Mouse (Mus musculus): ENCODE measurements around the gene Ric1.
"Not testable (repeated sequence)": the region's sequence is repeated elsewhere in the genome, so short reads cannot be mapped to it uniquely, and the experiment has no call there.

The Ric1 gene

DNA sequence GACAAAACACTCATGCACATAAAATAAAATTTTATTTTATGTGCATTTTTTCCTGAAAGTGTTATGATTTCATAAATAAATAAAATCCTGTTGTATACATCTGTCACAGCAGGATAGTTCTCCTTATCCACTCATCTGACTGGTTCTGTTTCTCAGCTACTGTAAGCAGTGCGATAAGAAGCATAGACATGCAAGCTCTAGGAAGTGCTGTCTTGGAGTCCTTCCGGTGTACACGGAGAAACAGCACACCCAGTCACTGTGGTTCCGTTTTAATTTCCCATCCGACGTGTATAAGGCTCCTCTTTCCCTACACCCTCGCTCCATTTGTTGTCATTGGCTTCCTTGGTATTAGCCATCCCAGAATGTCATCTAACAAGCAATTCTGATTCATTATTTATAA lies 24.2 kb upstream of the Ric1 start:
- DNase-seq (ENCODE audit: low spot score in 2 of 2): no peak

DNA sequence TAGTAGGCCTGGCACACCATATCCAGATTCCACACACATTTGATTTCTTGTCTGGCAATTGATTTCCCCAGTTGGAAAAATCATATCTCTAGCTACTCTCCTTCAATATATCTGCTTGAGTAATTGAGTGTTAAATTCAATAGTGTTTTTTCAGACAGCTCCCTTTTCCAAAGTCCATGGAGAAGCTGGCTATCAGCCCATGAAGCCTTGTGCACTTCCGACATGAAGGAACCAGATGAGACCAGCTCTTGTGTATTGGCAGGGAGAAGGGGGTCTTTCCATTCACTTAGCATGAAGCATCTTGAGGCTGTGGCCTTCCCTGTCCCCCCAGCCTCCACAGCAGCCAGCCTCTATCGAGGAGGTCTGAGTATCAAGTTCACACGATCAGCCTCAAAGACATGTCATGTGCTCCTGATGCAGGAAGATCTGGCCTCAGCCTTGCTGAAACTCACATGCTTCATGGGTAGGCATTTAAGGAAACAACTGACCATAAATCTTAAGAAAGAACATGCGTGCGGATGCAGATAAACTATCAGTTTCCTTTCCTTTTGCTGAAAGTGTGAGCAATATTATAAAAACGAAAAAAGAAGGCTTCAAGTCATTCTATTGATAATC lies 23.1 kb upstream of the Ric1 start:
- no peak for DNase-seq (ENCODE audit: low spot score in 2 of 2)

DNA sequence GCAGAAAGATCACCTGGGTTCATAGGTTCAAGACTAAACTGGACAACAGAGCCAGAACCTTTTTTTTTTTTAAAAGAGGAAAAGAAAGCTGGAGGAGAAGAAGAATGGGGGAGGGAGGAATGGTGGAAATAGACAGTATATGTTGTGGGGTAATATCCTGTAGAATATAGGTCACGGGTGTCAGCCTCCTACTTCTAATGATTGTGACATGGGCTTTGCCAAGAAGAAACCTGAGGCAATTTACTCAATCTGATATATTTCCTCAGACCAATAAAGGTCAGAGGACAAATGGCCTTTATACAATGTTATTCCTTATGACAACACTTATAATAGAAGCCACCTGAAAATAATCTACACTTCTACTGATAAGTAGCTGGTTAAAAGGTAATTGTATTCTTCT lies 21.7 kb upstream of the Ric1 start:
- no peak for DNase-seq (ENCODE audit: low spot score in 2 of 2)

DNA sequence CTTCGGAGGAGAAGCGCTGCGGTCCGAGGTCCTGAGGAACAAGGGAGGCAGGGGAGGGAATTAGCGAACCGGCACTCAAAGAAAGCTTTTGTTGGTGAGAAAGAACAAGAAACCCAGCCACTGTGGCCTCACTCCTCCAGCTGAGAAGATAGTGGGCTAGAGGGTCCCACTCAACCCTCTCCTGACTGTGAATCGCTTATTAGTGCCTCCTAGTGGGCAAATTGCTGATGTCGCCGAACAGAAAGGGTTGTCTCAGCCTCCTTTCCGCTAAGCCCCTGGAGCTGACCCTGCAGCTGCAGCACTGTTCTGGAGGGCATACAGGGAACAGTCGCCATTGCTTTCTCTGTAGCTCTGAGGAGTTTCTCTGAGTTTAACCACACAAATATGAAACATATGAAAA lies 21.0 kb upstream of the Ric1 start:
- no peak for DNase-seq (ENCODE audit: low spot score in 2 of 2)

DNA sequence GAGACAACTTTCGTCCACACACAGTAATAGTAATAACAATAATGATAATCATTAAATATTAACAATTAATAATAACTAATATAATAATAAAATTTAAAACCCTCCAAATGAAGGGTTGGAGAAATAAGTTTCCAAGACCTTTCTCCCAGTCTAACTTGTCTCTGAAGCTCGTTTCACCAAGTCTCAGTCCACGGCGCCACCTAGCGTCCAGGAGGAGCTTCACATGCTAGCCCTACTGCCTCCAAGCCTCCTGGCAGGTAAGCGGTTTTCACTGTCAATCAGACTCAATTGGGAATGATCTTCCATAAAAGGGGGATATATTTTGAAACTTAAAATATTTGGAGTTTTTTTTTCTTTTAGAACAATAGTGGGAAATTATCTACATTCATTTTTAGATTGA lies 20.6 kb upstream of the Ric1 start:
- peak; percentile 80 to 87 for DNase-seq (ENCODE audit: low spot score in 2 of 2)

DNA sequence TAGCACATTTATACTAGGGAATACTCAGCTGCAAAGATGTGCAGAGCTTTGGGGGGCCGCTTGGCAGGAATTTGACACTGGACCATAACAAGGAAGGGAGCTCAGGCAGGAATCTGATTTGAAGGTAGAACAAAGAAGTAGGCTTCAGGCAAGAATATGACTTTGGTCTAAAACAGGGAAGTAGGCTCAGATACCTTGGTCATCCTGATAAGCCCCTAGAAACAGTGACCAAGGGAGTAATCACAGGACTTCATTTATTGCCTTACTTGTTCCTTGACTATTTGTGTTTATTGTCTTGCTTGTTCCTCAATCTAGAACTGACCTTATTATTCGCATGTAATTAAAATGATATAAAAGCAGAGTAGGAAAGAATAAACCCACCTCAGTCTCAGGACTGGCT lies 18.0 kb upstream of the Ric1 start:
- no peak for DNase-seq (ENCODE audit: low spot score in 2 of 2)

DNA sequence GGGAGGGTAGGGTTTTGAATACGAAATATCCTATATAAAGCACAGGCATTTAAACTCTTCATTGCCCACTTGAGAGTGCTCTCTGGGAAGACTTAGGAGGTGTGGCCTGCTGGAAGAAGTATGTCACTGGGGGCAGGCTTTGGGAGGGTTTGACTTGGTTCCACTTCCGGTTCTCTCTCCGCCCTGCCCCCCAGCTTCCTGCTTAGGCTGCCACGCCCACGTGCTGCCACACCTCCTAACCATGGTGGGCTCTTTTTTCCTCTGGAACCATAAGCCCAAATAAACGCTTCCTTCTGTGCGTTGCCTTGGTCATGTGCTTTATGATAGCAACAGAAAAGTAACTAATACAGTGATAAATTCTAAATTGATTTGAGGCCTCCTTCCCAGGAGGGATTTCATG lies 16.5 kb upstream of the Ric1 start:
- no peak for DNase-seq (ENCODE audit: low spot score in 2 of 2)

DNA sequence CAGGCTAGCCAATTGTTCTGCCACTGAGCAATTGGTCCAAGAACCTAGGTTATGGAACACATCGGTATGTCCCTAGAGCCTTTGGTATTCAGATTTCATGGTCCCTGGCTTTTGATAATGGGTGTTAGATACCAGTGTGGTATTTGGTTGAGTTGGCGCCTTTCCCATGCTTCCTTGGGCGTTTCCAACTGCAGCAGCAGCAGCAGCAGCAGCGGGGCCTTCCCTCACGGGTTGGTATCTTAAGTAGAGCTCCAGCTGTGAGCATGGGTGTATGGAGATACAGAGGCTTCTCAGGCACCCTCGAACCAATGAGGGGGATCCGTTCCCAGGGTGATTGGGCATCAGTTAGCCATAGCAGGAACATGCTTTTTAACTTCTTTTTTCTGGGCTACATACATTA lies 13.9 kb upstream of the Ric1 start:
- peak in 1 of 2 experiments; percentile 21 for DNase-seq (ENCODE audit: low spot score in 2 of 2)

DNA sequence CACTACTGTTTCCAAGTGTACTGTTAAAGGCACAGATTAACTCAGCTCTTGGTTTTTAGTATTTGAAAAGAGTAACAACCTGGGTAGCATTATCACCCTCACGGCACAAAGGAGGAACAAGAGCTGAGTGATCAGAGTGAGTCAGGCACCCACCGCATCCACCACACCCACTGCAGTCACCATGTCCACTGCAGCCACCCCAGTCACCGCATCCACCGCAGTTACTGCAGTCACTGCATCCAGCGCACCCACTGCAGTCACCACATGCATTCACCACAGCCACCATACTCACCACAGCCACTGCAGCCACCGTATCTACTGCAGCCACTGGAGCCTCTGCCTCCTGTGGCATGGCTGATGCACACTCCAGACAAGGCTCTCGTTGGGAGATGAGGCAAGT lies 12.2 kb upstream of the Ric1 start:
- no peak for DNase-seq (ENCODE audit: low spot score in 2 of 2)

DNA sequence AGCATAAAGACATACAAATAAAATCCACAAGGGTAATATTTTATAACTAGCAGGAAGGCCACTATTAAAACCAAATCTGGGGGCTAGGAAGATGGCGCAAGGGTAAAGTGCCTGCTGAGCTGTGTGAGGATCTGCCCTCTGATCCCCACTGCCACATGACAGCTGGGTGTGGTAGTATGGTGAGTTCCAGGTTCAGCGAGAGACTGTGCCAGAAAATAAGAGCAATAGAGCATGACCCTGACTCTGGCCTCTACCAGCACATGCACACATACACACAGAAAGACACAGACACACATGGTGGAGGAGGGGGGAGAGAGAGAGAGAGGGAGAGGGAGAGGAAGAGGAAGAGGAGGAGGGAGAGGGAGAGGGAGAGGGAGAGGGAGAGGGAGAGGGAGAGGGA lies 10.3 kb upstream of the Ric1 start:
- DNase-seq (ENCODE audit: low spot score in 2 of 2): no peak

DNA sequence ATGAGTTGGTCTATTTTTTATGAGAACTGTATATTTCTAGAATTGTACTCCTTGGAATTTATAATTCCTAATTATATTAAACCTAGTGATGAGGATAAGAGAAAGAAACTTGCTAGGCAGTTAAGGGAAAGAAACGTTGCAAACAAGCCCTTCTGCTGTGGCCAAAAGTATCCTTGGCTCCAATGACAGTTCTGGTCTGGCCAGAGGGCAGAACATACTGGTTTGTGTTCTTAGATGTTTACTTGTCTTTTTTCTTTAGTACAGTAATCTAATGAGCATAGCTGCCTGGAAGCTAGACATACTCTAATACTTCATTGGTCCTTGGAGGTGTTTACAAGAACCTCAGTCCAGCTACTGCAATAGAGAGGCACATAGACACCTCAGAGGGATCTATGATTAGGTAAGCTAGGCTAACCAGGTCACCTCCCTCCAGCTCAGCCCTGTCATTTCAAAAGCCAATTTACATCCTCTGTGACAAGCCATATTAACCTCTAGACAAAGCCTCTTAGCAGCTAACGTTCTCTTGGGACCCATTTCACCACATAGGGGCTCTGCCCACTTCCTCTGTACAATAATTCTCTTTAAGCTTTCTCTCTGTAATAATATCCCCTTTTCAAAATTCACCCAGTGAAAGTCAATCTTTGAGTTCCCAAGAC lies 8.8 kb upstream of the Ric1 start:
- no peak for DNase-seq (ENCODE audit: low spot score in 2 of 2)

DNA sequence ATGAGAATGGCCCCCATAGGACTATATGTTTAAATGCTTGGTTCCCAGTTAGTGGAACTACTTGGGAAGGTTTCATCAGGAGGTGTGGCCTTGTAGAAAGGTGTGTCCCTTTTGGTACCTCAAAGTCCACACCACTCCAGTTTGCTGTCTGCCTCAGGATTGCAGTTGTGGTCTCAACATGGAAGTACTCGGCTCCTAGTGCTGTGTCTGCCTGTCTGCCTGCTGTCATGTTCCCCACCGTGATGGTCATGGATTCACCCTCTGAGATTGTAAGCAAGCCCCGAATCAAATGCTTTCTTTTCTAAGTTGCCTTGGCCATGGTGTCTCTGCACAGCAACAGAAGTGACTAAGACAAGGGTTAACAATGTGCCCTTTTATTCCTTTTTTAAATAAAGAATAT lies 8.0 kb upstream of the Ric1 start:
- no peak for DNase-seq (ENCODE audit: low spot score in 2 of 2)

DNA sequence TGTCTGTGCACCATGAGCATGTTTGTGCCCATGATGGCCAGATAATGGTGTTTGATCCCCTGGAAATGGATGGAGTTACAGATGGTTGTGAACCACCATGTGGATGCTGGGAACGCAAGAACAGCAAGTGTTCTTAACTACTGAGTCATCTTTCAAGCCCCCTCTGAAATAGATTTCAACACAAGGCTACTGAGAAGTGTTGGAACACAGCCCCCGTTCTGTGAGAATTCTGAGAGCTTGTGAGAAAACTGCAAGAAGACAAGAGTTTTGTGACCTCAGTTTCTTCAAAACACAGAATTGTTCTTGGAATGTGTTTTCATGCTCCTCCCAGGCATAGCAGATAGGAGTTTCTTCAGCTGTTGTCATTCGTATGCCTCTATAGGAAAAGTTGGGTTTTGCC lies 6.7 kb upstream of the Ric1 start:
- DNase-seq (ENCODE audit: low spot score in 2 of 2): no peak

DNA sequence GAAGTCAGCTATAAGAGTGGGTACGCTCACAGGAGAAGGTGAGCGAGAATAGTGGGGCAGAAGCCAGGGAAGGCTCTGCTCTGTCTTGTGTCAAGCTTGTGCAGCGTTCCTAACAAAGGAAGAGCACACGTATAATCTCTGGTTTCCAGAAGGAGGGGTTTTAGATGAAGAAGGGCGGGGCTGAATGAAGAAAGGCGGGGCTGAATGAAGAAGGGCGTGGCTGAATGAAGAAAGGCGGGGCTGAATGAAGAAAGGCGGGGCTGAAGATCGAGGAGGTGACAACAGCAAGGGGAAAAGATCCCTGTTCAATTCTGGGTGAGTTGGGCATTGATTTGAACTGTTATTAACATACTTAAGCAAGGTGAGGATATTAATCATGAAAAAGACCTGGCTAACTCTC lies 6.1 kb upstream of the Ric1 start:
- no peak for DNase-seq (ENCODE audit: low spot score in 2 of 2)

DNA sequence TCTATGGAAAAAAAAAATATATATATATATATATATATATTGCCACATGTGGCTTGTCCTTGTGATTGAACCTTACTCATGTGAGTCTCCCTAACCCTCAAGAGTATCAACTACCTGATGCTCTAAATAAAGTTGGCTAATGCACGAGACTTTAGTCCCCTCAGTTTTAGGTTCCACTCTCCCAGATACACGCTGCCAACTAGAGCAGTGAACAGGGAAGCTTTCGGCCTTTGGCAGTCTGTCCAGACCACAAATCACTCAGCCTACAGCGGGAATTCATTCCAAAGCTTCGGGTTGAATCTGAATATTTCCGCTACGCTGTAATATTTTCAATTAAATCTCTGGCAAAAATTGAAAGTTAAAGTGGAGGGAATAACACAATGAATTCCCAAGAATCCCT lies 3.7 kb upstream of the Ric1 start:
- no peak for DNase-seq (ENCODE audit: low spot score in 2 of 2)

DNA sequence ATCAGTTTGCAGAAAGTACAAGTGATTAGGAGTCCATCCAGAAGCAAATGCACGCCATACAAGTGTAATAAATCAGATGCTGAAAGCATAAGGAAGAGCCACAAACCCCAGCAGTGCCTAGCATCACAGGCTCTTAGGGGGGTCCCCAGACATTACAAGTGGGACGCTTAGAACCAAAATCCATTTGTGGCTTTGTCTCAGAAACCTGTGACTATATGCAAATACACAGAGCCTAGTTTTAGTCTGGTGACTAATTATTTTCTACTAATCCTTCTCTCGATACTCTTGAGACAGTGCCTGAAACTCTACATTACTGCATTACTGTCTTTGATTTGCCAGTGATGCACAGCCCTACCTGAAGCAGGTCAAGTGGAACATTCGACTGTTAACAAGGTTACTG lies 3.2 kb upstream of the Ric1 start:
- DNase-seq (ENCODE audit: low spot score in 2 of 2): no peak

DNA sequence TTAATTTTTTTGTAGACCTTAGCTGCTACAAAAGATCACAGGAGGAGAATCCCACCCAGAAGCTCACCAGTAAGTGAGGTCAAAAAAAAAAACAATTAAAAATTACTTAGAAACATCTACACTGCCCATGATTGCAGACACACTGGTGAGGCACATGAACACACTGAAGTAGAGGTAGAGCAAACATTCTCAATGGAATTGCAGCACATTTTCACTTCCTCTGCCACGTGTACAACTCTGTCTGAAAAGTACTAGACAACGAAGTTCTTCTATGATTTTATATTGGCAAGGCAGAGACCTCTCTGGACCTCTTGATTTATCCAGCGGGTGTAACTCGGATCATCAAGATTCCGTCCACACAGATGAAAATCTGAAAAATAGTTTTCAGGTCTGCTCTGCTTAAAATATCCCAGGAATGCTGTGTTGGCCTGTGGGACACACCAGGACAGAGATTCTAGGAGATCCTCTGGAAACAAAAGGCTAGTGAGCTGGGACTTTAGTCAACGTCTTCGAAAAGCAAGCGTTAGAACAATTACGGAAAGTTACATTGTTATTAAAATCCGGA lies 1.0 kb upstream of the Ric1 start:
- DNase-seq (ENCODE audit: low spot score in 2 of 2): no peak

DNA sequence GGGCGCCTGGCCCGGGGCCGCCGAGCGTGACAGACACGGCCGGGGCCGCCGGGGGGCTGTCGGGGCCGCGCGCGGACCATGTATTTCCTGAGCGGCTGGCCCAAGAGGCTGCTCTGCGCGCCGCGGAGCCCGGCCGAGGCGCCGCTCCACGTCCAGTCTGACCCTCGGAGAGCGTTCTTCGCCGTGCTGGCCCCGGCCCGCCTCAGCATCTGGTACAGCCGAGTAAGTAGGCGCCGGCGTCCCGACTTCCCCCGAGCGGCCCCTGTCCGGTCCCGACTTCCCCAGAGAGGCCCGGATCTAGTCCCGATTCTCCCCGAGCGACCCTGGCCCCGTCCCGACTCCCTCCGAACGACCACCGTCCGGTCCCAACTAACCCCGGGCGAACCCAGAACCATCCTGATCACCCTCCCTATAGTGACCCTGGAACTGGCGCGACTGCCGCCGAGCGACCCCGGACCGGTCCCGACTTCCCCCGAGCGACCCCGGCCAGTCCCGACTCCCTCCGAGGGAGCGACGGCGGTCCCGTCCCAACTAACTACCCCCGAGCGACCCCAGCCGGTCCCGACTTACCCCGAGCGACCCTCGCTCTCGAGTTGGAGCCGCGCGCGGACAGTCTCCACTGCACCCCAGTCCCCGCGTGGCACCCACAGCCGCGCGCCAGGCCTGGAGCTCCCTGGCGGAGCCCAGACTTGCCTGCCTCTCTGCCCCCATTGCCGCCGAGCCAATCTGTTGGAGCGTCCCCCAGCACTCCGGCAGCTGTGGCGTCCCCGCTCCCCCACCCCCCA lies 555 bp downstream of the Ric1 start:
- DNase-seq (ENCODE audit: low spot score in 2 of 2): peak; percentile 25 to 30

DNA sequence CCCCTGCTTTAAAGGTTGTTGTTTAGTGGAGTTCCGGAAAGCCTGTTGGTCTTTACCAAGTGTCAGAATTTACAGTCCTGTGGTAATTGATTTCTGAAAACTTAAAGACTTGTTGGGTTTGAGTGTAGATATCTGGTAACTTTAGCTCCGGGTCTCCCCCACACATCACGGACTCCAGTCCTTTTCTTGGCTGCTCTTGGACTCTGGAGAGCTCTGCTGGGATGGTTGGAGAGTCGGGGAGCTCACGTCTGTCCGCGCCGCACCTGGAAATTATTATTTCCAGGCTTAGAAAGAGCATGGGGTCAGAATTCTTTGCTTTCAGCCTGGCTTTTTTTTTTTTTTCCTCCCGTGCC lies 1.1 kb downstream of the Ric1 start:
- DNase-seq (ENCODE audit: low spot score in 2 of 2): no peak

DNA sequence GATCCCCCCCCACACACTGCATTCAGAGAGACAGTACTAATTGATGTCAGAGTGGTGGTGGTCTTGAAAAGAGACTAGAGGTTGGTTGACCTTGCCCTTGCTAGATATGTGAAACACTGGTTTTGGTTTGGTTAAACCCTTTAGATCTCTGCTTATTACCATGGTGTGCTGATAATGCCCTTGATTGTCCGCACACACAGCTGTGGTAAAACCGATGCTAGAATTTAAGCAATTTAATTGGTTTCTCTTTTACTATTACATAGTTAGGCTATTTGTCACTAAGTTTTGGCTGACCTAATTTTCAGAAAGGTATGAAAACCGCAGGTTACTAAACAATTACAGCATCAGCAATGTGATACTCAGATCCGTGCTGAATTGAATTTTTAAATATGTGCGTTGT lies 1.6 kb downstream of the Ric1 start:
- DNase-seq (ENCODE audit: low spot score in 2 of 2): no peak

DNA sequence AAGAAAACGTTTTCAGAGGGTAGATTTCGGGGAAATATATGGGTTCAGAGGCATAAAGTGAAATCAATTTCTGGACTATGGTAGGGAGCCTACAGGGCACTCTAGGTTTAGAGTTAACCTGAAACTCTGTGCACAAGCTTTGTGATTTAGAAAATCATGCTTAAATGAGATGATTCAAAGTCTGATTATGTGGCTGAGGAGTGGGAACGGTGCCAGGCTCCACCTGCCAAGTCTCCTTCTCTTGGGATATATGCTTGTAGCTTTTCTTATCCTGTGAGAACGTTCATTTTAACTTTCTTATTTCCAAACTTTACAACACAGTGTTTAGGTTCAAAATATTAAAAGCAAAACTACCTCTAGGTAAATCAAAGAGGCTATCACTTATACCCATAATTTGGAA lies 2.5 kb downstream of the Ric1 start:
- DNase-seq (ENCODE audit: low spot score in 2 of 2): peak in 1 of 2 experiments; percentile 43

DNA sequence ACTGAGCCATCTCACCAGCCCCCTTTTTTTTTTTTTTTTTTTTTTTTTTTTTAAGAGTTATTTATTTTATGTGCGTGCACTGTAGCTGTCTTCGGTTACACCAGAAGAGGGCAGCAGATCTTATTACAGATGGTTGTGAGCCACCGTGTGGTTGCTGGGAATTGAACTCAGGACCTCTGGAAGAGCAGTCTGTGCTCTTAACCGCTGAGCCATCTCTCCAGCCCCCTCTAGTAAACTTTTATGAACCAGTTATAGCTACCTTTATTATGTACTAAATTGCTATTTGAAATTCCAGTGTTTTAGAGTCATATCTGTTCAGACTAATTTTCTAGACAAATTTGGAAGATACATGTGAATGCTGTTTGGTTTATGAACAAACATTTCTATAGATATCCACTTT lies 3.5 kb downstream of the Ric1 start:
- not testable (repeated sequence) for DNase-seq (ENCODE audit: low spot score in 2 of 2)

DNA sequence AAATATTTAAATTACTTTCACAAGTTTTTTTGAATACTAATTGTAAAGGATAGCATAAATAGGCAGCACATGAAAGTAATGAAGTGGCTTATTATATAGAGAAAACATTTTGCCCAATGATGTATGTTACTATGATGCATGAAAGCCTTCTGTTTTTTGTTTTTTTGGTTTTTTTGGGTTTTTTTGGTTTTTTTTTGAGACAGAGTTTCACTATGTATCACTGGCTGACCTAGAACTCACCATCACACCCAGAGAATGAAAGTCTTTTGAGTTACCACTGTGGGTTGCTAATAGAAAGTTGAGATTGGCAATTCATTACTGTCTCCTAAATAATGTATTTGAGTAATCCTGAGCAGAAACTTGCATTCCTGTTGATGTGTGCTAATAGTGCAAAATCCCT lies 4.8 kb downstream of the Ric1 start:
- no peak for DNase-seq (ENCODE audit: low spot score in 2 of 2)

Data from urinary bladder, postnatal 36 days (tissue).